Comparison of ENCODE assay signal across 12 mouse cellular contexts in genomic region chrX:13471925-13472324, GRCm38 (mm10). TPM values are rescaled to one million over a fixed set of nuclear protein-coding genes. Genes with fewer than 3 reads are reported as not detected.
"Had no signal": no experiment of that assay in that cellular context is flagged by ENCODE, and none has a peak within 500 bp of the region (broad histone marks: within the 10 kb centered on the region; RNA-seq: fewer than 3 reads in every experiment).

No protein-coding gene starts in this region.

- H3K36me3 ChIP-seq: kidney, embryonic 15.5 days; limb, embryonic 15.5 days; liver, embryonic 12.5 days; neural tube, embryonic 12.5 days had no signal

- H3K4me1 ChIP-seq: kidney, embryonic 15.5 days; limb, embryonic 15.5 days; liver, embryonic 12.5 days; neural tube, embryonic 12.5 days had no signal

- H3K4me2 ChIP-seq: kidney, embryonic 15.5 days; limb, embryonic 15.5 days; liver, embryonic 12.5 days; lung, embryonic 14.5 days; neural tube, embryonic 12.5 days had no signal

- H3K9me3 ChIP-seq: kidney, embryonic 15.5 days; limb, embryonic 15.5 days; liver, embryonic 12.5 days; neural tube, embryonic 12.5 days had no signal

- H3K4me3 ChIP-seq: kidney, embryonic 15.5 days; limb, embryonic 15.5 days; liver, embryonic 12.5 days; myocyte; neural tube, embryonic 12.5 days had no signal

- H3K27ac ChIP-seq: kidney, embryonic 15.5 days; limb, embryonic 15.5 days; liver, embryonic 12.5 days; neural tube, embryonic 12.5 days had no signal

- DNase-seq: kidney, adult 2 months; layer of hippocampus, postnatal 36 days; midbrain, embryonic 14.5 days; right cerebral cortex, postnatal 14 days; thymus, postnatal 4 days had no signal

- ATAC-seq: liver, embryonic 12.5 days had no signal

- H3K27me3 ChIP-seq: liver, embryonic 12.5 days; neural tube, embryonic 12.5 days had no signal

- H3K9ac ChIP-seq: kidney, embryonic 15.5 days; limb, embryonic 15.5 days; liver, embryonic 12.5 days; lung, embryonic 14.5 days; neural tube, embryonic 12.5 days had no signal

RNA-seq across cellular contexts. Expression of gene Nyx, which starts 6.0 kb away (rescaled TPM):
- polyA plus RNA-seq: limb, embryonic 11.5 days; liver, embryonic 12.5 days had no signal
